Mouse (Mus musculus): ENCODE measurements around the gene Usp33.

DNA sequence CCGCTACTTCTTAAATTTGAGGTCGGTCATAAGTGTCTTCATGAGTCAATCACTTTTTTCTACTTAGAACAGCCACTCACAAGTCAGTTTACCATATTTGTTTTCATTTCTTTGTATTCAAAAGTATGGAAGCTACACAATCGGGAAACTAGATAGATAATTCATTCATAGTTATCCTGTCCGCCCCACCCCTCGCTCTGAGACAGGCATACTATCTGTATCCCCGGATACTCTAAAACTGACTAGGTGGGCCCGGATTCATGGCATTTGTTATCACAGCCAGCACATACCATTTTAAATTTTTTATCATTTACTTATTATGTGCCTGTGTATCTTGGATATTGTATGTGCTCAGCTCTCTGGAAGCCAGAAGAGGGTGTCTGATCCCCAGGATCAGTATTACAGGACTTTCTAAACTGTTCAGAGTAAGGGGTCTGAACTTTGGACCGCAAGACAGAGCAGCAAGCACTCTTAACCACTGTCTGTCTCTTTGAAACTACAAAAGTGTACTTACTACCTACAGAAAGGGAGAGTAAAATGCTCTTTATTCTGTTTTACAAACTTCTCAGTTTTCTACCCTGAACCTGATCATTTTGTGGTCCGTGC, 51.2 kb downstream of the Usp33 start:
- peak; percentile 47; the same call in 1 of the 2 replicates for TF ChIP-seq POLR2AphosphoS2 (IDR thresholded peaks at IDR 0.05; ENCODE audit: low read depth, low read length)
- TF ChIP-seq HCFC1 (IDR thresholded peaks at IDR 0.05; ENCODE audit: low read depth, low read length): no peak
- no peak; the same call in 1 of the 2 replicates for TF ChIP-seq POLR2A (IDR thresholded peaks at IDR 0.05; ENCODE audit: low read depth, low read length)
- TF ChIP-seq NRF1 (IDR thresholded peaks at IDR 0.05; ENCODE audit: low read depth, low read length): no peak
- peak in 1 of 2 experiments; percentile 32; a peak in 1 of 4 replicates for TF ChIP-seq CTCF (conservative IDR thresholded peaks at IDR 0.05 in 1 of 2, IDR thresholded peaks at IDR 0.05 in 1 of 2; ENCODE audit: low read depth in 2 of 2, low read length in 2 of 2)
- TF ChIP-seq JUND (conservative IDR thresholded peaks at IDR 0.05; ENCODE audit: low read depth, low read length): no peak

All from CH12.LX (cell line).